Mouse (Mus musculus) telencephalon, adult 2 months (tissue): Measurements from ENCODE around the gene Sirt6.
"Not testable (repeated sequence)": the region's sequence is repeated elsewhere in the genome, so short reads cannot be mapped to it uniquely, and the experiment has no call there.

Source experiments
- DNase-seq: peaks from one replicate; pipeline ENCODE4 v3.0.0-alpha.2; 2011; ENCODE audit warnings: low read depth, low spot score

Sirt6 gene

DNA sequence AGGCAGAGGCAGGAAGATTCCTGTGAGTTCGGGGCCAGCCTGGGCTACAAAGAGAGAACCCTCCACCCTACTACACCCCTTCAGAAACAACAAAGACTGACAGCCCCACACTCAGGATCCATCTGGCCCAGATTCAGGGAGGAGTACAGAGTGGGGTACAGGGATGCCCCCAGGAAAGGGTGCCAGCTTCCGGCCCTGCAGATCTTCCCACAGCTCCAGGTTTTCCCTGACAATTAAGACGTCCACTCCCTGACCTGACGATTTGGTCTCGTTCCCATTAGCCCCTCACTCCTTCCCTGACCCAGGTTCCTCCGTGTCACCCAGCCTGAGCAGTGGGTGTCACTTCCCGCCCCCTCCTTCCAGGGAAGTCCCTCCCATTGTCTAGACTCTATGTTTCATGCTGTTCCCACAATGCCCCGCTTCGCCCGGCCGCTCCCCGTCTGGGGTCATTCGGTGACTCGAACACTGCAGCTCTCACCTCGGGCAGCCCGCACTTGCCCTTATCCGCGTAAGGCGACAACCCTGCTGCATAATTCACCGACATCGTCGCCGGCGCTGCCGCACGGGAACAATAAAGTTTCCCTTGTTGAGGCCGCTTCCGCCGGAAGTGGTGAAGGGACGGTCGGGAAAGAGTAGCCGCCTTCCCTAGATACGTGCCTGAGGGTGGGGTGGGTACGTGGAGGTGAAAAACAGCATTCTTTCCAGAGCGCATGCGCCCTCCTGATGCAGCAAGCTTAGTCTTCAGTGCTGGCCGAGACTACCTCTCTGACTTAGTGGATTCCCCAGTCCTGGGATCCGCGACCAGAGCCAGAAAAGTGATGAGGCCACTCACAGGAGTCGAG lies at the start of gene Sirt6:
TSS of gene Sirt6 (minus strand) at position 804 of the 842 bp plus-strand sequence.
- DNase-seq: peak; percentile 97

DNA sequence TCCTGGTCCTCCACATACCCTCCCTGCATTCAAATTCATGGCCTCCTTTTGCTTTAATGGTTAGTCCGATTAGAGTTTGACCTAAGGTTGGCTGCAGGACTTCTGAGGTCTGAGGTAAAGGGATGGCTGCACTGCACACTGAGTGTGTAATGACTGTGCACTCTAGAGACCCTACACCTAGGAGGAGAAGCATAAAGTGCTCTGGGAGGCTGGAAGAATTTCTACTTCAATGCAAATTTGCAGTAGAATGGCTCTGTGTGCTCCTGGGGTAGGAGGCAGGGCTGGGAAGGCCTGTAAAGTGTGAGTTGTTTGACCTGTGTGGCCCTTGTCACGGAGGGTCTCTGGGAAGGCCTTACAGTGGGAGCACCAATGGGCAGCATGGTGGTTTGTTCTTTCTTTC lies 28.6 kb upstream of the Sirt6 start:
- DNase-seq: no peak

DNA sequence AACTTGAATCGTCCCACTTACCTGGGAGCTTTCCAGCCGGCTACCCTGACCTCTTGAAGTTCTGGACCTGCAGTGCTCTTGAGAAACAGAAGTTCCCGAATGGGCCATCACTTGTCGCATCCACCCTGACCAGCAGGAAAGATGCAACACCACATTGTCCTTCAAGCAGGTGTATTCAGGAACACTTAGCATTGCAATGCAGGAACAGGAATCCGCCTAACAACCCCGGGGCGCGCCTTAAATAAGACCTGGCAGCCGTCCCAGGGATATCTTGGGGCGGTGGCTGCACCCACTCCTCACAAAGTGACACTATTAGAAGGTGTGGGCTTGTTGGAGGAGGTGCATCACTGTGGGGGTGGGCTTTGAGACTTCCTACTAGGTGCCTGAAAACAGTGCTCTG lies 27.6 kb upstream of the Sirt6 start:
- DNase-seq: no peak

DNA sequence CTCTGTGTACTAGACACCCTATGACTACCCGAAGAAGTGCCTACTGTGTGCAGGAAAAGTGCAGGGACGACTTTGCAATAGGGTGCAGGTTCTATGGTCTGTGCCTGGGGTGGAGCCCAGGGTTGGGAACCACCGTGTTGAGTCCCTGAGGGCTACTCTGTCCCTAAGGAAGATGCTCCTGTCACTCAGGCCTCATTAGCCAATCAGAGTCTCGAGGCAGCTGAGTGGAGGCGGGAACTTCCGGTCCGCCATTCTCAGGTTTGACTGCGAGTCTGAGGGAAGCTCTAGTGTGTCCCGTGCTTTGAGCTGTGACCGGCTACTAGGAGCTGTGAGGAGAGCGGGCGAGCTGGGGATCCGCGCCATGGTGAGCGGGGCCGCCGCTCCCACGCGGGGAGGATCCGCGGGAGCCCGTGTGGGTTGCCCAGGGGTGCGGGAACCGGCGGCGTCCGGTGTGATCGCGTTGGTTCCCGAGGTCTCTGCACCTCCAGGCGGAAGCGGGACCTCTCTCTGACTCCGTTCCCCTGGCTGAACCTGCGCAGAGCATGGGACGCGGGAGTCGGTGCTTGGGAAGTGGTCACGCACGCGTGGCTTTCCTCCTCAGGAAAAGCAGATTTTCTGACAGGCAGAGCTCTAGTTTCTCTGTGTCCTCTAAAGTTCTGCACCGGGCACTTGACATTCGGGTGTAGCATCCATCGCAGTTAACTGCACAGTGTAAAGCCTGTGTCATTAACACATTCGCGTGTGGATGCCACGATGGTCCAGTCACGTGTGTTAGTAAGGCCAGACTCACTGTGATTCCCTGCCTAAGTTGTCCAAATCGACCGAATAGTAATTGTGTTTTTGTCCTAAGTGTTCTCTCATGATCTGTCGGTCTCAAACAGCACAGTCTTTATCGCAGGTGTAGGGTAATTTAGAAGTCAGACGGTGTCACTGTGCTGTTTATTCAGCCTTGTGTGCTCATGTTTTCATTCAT lies 21.5 kb upstream of the Sirt6 start, which contains the start of gene Gm10778:
TSS of gene Gm10778 (plus strand) at position 257 of the 973 bp plus-strand sequence.
- DNase-seq: peak; percentile 87

DNA sequence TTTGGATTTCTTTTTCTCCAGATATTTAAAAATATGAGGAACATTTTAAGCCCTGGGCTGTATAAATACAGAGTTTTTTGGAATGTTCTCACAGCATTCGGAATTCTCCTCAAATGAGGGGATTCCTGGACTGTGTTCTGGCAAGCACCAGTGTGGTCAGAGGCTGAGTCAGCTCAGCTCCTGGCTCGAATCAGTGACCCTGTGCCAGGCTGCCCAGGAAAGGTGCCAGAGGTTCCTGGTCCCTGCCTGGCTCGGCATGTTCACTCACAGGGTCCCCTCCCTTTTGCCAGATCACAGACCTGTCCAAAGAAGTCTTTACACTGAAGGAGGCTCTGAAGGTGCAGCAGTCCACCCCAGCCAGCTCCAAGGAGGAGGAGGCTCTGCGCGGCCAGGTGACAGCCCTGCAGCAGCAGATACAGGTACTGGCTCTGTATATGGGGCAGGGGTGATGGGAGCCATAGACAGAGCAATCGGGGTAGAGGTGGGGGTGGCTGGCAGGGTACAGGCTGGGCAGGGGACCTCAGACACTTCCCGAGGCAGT lies 18.5 kb upstream of the Sirt6 start:
- no peak for DNase-seq

DNA sequence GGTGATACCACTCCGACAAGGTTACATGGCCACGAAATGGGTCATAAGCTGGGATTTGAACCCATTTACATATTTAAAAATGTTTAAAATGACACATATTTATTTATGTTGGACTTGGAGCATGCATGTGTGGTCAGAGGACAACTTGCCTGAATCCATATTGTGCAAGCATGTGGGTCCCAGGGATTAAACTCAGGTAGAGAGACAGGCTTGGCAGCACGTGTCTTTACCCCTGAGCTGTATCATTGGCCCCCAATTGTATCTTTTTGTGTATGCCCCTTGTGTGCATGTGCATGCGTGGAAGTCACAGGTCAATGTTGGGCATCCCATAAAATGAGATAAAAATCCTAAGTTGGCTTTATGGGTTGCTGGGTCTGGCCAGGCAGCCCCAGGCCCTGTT lies 17.8 kb upstream of the Sirt6 start:
- DNase-seq: no peak

DNA sequence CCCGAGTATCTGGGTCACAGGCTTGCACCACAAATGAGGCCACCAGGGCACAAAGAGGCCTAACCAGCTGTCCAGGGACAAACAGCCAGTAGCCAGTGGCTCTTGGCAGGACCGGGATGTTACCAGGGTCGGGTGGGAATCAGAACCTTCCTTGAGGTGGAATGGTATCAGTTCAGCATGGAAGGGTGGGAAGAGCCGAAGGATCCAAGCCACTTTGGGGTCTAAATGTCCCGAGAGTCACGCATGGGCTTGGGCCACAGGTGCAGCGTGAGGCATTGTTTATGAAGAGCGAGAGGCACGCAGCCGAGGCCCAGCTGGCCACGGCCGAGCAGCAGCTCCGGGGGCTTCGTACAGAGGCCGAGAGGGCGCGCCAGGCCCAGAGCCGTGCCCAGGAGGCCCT lies 17.1 kb upstream of the Sirt6 start:
- no peak for DNase-seq

DNA sequence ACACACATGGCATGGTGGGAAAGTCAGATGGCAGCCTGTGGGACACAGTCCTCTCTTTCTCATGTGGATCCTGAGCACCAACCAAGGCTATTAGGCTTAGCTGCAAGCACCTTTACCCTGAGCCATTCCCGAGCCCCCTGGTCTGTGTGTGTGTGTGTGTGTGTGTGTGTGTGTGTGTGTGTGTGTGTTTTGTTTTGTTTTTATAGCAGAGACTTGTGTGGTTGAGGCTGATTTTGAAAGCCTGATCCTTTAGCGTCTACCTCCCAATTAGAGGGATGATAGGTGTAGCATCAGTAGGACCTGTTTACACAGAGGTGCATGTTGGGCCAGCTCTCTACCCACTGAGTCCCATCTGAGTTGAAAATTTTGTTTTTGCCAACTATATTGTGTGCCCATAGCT lies 16.6 kb upstream of the Sirt6 start:
- DNase-seq: no peak

DNA sequence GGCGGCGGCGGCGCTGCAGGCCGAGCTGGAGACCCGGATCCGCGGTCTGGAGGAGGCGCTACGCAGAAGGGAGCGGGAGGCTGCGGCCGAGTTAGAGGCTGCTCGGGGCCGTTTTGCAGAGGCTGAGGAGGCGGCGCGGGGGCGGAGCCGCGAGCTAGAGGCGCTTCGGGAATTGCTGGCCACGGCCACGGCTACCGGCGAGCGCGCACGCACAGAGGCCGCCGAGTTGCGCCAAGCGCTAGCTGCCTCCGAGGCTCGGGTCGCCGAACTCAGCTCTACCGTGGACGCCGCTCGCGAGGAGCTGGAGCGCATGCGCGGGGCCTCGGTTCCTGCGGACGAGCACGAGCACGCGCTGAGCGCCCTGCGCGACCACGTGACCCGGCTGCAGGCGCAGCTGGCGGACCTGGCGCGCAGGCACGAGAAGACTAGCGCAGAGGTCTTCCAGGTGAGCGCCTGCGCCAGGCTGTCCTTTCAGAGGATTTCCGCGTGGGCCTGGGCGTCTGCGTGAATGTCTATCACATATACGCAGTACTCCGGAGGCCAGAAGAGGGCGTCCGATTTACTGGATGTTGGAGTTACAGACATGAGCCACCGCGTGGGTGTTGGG lies 16.0 kb upstream of the Sirt6 start:
- peak; percentile 94 for DNase-seq

DNA sequence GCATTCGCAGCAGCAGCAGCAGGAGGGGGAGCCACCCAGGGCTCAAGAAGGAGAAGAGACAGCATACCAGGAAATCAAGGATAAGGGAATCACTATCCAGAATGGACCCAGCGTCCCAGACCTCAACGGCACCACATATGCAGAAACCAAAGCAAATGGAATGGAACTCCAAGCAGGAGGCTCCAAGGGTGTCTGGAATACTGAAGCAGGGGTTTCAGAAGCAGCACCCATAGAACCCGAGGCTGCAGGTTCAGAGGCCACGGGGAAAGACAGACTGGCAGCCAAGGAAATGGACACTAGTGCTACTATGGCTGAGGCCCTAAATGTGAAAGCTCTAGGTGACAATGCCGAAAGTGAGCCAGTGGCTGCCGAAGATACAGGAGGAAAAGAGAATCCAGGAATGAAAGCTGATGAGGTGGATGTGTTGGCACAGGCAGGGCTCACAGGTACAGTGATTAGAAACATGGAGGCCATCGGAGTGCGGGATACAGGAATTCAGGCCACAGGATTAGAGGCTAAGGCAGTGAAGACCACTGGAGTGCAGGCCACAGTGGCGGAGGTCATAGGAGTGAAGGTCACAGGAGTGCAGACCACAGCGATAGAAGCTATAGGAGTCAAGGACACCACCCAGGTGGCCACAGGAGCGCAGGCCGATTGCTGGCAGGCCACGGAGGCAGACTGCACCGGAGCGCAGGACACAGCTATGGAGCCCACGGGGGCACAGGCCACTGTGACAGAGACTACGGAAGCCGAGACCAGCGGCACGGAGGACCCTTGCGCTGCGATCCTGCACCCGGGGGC lies 15.3 kb upstream of the Sirt6 start:
- DNase-seq: no peak

DNA sequence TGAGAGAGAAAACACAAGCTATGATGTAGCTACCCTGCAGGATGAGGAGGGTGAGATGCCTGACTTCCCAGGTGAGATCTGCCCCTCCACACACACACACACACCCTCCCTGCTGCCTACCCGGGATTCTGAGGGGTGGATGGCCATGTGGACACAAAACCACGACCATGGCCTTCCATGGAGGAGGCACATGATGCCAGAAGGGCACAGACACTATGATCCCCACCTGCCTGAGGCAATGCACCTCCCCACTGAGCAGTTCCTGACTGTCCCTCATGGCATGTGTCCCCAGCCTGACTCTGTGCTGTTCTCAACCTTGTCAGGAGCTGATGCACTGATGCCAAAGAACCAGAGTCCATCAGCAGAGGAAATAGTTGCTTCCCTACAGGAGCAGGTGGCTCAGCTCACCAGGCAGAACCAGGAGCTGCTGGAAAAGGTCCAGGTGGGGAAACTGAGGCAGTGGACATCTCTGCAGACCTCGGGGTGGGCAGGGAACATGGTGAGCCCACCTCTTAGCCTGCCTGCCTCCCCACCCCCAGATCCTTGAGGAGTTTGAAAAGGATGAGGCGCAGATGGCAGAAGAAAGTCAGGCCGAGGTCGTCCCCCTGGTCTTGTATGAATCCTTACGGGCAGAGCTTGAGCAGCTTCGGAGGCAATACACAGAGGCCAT lies 14.5 kb upstream of the Sirt6 start:
- no peak for DNase-seq

DNA sequence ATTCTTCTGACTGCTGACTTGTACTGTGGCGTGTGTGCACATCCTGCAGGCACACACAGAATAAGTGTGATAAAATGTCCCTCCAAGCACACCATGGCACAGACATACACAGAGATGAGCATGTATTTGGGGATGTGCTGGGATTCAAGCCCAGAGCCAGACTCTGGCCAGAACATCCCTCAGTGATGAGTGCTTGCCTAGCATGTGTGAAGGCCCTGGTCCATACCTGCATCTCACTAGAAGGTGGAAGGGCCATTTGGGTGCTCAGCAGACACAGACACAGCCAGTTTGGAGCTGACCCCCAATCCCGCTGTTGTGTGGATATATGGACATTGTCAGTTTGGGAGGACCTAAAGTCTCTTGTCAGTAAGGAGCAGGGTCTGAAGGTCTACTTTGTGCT lies 14.0 kb upstream of the Sirt6 start:
- no peak for DNase-seq

DNA sequence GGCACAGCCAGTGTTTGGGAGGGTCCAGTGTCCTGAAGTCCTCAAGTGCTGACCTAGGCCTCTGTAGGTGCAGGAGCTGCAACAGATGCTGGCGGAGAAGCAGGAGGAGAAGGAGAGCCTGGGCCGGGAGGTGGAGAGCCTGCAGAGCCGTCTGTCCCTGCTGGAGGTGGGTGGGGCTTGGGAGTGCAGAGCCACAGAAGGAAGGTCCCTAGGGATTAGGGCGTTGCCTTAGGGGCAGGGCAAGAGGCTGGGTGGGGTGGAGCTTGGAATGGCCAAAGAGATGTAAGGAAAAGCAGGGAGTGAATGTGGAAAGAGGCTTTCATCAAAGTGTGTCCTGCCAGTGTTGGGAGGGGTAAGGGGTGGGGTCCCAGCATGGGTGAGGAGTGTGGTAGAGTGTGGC lies 13.2 kb upstream of the Sirt6 start:
- not testable (repeated sequence) for DNase-seq

DNA sequence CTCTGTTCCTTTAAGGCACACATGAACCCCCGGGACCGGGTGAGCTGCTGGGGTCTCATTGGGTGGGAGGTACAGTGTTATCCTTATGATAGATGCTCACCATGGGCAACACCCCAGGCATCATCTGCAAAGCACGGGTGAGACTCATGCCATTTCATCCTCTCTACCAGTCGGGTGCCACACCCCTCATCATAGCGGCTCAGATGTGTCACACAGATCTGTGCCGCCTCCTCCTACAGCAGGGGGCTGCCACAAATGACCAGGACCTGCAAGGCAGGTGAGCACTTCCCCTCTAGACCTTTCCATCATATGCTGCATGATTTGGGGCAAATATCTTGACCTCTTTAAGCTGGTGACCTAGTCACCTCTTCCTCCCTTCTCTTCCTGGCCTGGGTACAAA lies 10.5 kb upstream of the Sirt6 start:
- DNase-seq: no peak

DNA sequence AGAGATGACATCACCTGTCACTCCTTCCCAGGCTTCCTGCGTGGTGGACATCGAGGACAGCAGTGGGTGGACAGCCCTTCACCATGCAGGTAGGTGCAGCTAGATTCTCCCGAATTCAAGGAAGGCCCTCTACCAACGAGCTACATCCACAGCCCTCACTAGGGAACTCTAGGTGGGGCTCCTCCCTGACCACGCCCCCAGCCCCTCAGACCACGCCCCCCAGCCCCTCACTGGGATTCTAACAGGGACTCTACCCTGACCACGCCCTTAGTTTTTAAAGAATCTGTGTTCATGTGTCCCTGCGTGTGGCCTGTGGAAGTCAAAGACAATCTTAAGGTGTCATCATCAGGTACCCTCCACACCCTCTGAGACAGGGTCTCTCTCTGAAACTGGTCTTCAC lies 8.7 kb upstream of the Sirt6 start:
- no peak for DNase-seq

DNA sequence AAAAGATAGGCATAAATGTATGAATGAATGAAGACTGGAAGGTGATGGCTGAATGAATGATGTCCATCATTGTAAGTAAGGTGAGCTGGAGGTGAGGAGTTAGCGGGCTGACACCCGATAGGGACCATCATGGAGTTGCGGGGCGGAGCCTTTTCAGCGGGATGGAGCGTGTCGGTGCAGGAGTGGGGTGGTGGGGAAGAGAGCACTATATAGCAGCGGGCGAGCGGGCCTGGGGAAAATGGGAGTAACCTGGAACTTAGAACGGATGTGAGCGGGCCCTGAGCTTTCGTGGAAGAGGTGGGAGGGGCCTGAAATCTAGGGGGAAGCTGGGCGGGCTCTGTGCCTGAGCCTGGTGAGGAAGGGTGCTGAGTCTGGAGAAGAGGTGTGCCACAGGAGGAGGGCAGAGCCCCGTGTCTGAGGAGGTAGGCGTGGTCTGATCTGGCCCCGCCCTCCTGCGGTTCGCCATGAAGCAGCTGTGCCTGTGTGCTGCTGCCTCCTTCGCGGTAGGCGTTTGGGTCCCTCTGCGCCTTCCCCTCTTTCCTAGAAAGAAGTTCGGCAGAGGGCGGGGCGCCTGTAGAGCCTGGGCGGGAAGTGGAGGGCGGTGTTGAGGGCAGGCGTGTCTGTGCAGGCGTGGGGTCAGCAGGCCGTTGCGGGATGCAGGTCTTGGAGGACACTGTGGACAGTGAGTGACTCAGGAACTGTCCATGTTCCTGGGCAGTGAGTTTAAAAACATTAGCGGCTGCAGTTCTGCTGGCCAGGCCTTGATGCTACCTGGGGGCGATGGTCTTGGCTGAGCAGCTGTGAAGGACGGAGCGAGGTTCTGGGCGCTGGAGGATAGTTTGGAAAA lies 5.9 kb upstream of the Sirt6 start:
- peak; percentile 76 for DNase-seq

DNA sequence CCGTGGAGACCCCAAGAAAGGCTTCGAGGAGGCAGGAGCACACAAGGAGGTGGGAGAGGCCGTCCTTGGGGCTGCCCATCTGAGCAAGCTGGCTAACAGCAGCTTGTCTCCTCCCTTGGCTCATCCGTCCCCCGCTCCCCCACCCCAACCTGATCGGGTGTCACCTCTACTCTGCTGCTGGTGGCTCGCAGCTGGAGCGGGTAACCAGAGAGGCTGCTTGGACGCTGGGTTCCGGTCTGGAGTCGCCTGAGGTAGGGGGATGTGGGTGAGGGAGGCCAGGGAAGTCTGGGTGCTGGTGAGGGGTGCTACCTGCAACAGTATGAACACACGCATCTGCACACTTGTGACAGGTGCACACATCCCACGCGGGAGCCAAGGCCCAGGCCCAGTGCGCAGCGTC lies 793 bp upstream of the Sirt6 start, which contains the start of gene Ankrd24:
TSS of gene Ankrd24 (plus strand) at position 151 of the 400 bp plus-strand sequence.
- no peak for DNase-seq

DNA sequence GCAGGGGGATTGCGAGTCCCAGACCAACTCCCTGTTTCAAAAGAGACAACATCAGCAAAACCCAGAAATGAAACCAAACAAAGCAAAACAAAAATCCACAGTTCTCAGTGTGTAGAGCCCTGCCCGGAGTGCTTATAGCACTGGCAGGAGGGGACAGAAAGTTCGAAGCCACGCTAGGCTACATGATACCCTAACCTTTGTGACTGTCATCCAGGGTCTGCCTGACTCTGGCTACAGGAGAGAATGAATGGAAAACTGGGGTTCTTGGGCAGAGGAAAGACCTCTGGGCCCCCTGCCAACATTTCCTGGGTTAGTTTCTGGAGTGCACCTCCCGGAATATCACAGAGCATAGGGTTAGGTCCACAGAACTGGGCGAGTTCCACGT lies 231 bp upstream of the Sirt6 start:
- DNase-seq: no peak
